Mouse (Mus musculus) bone marrow, adult 2 months (tissue): ENCODE measurements around the gene Ppp4r2.

ENCODE experiments used
- CTCF ChIP-seq: fragments of 200-500 bp; IDR thresholded peaks from 2 replicates; pipeline ENCODE4 v1.5.1; 2011; ENCODE audit warnings: low read length, control low read depth; ENCODE audit not compliant: control insufficient read depth, insufficient read depth
- POLR2A ChIP-seq: fragments of 200-500 bp; IDR thresholded peaks from 2 replicates; pipeline ENCODE4 v1.6.1; 2011; ENCODE audit warnings: low read depth, mild to moderate bottlenecking, control low read depth, low read length, borderline replicate concordance; ENCODE audit not compliant: control insufficient read depth

- TF ChIP-seq CTCF = no peak
- TF ChIP-seq POLR2A = no peak
Observed at GRCm38 (mm10) chr6:100829770-100830169, 3.7 kb upstream of the Ppp4r2 start.
